Mouse (Mus musculus) ovary, postnatal 10 days (tissue): ENCODE results near the gene 3110070M22Rik.
A peak's percentile ranks its signal among the peaks of the same experiment; 100 is the strongest.
"Not testable (repeated sequence)": the region's sequence is repeated elsewhere in the genome, so short reads cannot be mapped to it uniquely, and the experiment has no call there.

Source experiments
- DNase-seq: peaks from one replicate; pipeline ENCODE4 v3.0.0; 2022; ENCODE audit warnings: low spot score

Gene 3110070M22Rik

GRCm38 (mm10) chr13:119487880-119488580, at the start of gene 3110070M22Rik, which contains the start of gene Tmem267:
TSS of gene 3110070M22Rik (minus strand) at chr13:119488383.
TSS of gene Tmem267 (plus strand) at chr13:119488039.
- DNase-seq = peak; percentile 82

GRCm38 (mm10) chr13:119494938-119495337, 6.8 kb upstream of the 3110070M22Rik start:
- not testable (repeated sequence) for DNase-seq

DNA sequence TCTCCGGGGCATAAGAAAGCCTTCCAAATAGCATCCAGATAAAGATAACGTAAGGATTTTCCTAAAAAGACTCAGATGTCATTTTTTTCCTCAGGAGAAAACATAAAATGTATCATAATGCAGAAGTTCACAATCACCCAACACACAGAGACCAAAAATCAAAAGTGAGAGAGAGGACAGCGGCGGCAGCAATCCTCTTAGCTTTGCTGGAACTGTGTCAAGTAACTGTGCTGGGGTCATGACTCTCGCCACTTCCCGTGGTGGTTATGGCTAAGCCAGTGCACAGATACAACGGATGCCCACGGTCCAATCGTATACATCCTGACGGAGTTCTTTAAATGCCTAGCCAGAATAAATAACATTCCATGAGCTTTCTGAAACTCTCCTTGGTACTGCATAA, 3.9 kb upstream of the 3110070M22Rik start:
- not testable (repeated sequence) for DNase-seq

DNA sequence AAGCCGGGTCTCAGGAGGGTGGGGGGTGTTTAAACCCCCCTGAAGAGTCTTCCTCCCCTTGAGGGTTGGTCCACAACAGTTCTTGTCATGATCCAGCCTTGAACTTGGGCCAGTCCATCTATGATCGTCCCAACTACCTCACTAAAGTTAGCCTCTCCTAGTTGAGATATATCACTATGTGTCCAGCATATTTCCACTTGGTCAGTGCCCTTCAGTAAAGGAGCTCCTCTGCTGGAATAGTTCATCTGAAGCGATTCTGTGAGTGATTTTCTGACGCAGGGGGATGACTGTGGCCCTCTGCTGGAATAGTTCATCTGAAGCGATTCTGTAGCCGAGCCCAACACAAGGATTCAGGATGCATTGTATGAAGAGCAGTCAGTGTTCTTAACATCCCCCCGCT, 829 bp downstream of the 3110070M22Rik start:
- DNase-seq = no peak

DNA sequence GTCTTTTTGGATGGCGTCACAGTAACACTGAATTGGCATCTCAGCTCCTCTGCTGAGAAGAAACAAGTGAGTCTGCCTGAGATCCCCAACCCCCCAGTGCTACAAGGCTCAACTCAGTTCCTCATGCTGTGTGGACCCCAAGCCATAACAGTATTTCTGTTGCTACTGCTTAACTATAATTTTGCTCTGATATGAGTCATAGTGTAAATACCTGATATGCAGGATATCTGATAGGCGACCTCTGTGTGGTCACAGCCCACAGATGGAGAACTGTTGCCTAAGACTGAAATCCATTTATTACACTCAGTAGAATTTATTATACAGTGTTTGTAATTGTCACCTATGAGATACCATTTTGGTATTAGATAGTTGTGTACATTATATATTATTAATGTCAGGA, 10.4 kb downstream of the 3110070M22Rik start:
- DNase-seq = no peak

DNA sequence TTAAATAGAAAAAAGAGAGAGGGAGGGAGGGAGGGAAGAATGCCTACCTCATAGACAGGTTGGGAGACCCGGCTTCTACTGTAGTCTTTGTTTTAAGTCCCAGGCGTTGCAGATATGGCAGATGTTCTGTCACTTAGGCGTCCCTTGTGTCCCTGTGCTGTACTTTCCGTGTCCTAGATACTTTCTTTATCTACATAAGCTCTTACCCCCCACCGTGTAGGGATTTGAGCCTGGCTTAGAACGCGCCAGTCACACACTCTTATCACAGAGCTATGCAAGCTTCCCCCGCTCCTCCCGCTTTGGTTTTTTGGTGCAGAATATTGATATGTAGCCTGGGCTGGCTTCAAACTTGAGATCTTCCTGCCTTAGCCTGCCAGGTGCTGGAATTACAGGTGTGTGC, 11.6 kb downstream of the 3110070M22Rik start:
- no peak for DNase-seq

- DNase-seq = peak; percentile 58
Observed at GRCm38 (mm10) chr13:119462596-119463560, 25.3 kb downstream of the 3110070M22Rik start, which contains the start of gene 4833420G17Rik. TSS of gene 4833420G17Rik (plus strand) at chr13:119462768.

- no peak for DNase-seq
Observed at GRCm38 (mm10) chr13:119461900-119462595, 26.1 kb downstream of the 3110070M22Rik start.

- DNase-seq = no peak
Observed at GRCm38 (mm10) chr13:119456342-119456741, 31.8 kb downstream of the 3110070M22Rik start.

DNA sequence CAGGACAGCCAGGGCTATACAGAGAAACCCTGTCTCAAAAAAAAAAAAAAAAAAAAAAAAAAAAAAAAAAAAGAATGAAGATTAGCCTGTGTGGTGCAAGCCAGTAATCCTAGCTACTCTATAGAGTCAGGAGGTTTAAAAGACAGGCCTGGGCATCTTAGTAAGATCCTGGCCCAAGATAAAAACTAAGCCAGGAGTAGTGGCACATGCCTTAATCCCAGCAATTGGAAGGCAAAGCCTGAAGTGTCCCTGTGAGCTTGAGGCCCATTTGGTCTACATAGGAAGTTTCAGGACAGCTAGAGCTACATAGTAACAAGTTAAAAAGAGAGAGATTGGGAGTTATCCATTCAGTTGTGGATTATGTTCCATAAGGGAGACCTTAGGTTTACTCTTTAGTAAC, 33.1 kb downstream of the 3110070M22Rik start:
- no peak for DNase-seq

GRCm38 (mm10) chr13:119453563-119453962, 34.6 kb downstream of the 3110070M22Rik start:
- DNase-seq = no peak

GRCm38 (mm10) chr13:119442244-119442643, 45.9 kb downstream of the 3110070M22Rik start:
- no peak for DNase-seq
